Mouse (Mus musculus) midbrain, embryonic 14.5 days (tissue): Measurements from ENCODE around the gene 4933428G20Rik. TPM values are rescaled to one million over a fixed set of nuclear protein-coding genes. Genes with fewer than 3 reads are reported as not detected.

Source experiments
- ATAC-seq: fragments of 200-750 bp; cut with Nextera tagmentation; 2 replicates; pipeline ENCODE4 v1.8.0; 2017; ENCODE audit warnings: moderate number of reproducible peaks, moderate library complexity; ENCODE audit not compliant: low FRiP score, low TSS enrichment
- DNase-seq: peaks from one replicate; pipeline ENCODE4 v3.0.0-alpha.2; 2015
- H3K27ac ChIP-seq: fragments of 300-500 bp; sonication (generic); replicated peaks from 2 replicates; pipeline ENCODE4 v1.5.1; 2014; ENCODE audit warnings: mild to moderate bottlenecking, low read depth, low read length, moderate library complexity
- H3K27me3 ChIP-seq: fragments of 300-500 bp; sonication (generic); 2 replicates; pipeline ENCODE4 v1.6.1; 2014; ENCODE audit warnings: low read length, control low read depth, mixed read lengths; ENCODE audit not compliant: control insufficient read depth, insufficient read depth
- H3K36me3 ChIP-seq: fragments of 300-500 bp; sonication (generic); 2 replicates; pipeline ENCODE4 v1.6.1; 2014; ENCODE audit warnings: low read length, control low read depth; ENCODE audit not compliant: control insufficient read depth, insufficient read depth
- H3K4me1 ChIP-seq: fragments of 300-500 bp; sonication (generic); 2 replicates; pipeline ENCODE4 v1.6.1; 2014; ENCODE audit warnings: mild to moderate bottlenecking, antibody characterized with exemption, low read length, control low read depth; ENCODE audit not compliant: control insufficient read depth, insufficient read depth
- H3K4me2 ChIP-seq: fragments of 300-500 bp; sonication (generic); 2 replicates; pipeline ENCODE4 v1.6.1; 2014; ENCODE audit warnings: mild to moderate bottlenecking, low read length, moderate library complexity
- H3K4me3 ChIP-seq: fragments of 300-500 bp; sonication (generic); replicated peaks from 2 replicates; pipeline ENCODE4 v1.5.1; 2014; ENCODE audit warnings: low read depth, low read length
- H3K9ac ChIP-seq: fragments of 300-500 bp; sonication (generic); replicated peaks from 2 replicates; pipeline ENCODE4 v1.6.1; 2014; ENCODE audit warnings: mild to moderate bottlenecking, low read length, moderate library complexity
- H3K9me3 ChIP-seq: fragments of 300-500 bp; sonication (generic); 2 replicates; pipeline ENCODE4 v1.6.1; 2016; ENCODE audit warnings: low read length, control low read depth, mixed read lengths; ENCODE audit not compliant: control insufficient read depth
- WGBS: fragments of 180-500 bp; shearing (Covaris S2); extraction: QIAGEN DNeasy Blood & Tissue Kit; methylation state at CpG from one replicate; pipeline ENCODE4 v1.1.7; 2014; 5-methylcytosine and 5-hydroxymethylcytosine counted together
- polyA plus RNA-seq: library from polyadenylated mRNA; unstranded; fragments of >200 nt; fragmentation: Nextera tagmentation; extraction: Ambion mirVana; gene quantifications from 2 replicates; pipeline ENCODE4 v1.2.1, GENCODE M21; 2014

The 4933428G20Rik gene
- polyA plus RNA-seq, 1 experiment from 2014 or later: not detected

DNA sequence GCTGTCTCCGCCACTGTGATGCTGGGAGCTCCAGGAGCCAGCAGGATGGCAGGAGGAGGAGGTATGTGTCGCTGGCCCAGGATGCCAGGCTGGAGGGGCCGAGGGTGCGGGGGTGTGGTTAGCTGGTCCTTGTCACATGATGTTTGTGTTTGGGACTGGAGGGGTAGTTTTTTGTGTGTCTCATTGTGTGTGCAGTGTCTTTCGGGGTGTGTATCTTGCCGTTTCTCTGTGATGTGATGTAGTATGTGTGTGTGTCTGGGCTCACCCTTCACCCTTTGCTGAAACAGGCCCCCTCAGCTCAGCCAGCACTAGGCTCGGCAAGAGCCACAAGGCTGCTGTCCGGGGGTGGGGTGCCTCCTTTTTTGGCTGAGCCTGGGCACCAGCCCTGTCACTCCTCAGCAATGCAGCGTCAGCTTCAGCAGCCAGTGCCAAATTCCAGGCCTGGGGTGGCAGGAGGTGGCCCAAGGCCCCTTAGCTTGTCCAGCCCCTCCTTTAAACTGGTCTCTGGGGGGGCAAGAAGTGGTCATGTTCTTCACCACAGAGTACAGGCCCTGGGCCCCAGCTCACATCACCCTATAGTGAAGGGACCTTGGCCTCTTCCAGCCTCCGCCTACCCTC is 49.7 kb downstream of the 4933428G20Rik start:
- Histone ChIP-seq H3K36me3 (peaks cover 30% of the 10 kb centered on the region), H3K9me3 (no peaks in the 10 kb centered on the region), H3K4me3 (peak overlapping the region; percentile 62), H3K27me3 (no peaks in the 10 kb centered on the region), H3K27ac (peak overlapping the region; percentile 76), H3K9ac (peak overlapping the region; percentile 76), H3K4me2 (peak overlapping the region; percentile 95), H3K4me1 (peaks cover 27% of the 10 kb centered on the region)
- 25% methylated on average over 10 of the region's 10 CpGs for WGBS
- DNase-seq (no peak), ATAC-seq (peak; percentile 51; the same call in 1 of the 2 replicates)

DNA sequence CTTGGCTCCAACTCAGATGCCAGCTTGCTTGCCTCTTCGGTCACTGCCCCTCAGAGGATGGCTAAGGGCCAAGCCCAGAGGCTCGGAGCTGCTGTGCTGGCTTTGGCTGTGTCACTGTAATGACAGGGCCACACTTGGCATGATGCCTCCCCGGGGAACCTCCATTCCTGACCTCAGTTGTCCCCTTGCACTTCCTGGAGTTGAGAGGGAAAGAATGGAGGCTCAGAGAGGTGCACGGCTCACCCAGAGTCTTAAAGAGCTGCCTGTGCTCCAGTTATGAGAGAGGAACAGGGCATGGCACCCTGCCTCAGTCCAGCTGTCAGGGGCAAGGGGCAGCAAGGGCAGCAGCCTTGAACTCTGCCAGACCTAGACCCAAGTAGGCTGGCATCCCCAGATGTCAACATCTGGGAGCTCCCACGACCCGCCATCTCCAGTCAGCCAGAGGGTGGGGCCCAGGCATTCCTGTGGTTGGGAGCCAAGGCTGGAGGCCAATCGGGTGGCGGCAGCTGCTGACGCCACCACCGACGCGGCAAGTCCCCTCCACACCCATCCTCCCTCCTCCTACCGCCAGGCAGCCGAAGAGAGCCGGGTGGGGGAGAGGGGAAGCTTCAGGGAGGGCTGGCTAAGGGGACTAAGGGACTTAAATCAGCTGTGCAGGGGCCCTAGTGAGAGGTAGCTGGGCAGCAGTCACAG is 50.4 kb downstream of the 4933428G20Rik start:
- Histone ChIP-seq H3K36me3 (peaks cover 26% of the 10 kb centered on the region), H3K4me2 (peak overlapping the region; percentile 95), H3K9me3 (no peaks in the 10 kb centered on the region), H3K27me3 (no peaks in the 10 kb centered on the region), H3K4me1 (peaks cover 27% of the 10 kb centered on the region), H3K9ac (peak overlapping the region; percentile 76), H3K27ac (peak overlapping the region; percentile 76), H3K4me3 (peak overlapping the region; percentile 62)
- WGBS: 12% methylated on average over 15 of the region's 15 CpGs
- ATAC-seq (peak; percentile 87), DNase-seq (peak; percentile 92)

DNA sequence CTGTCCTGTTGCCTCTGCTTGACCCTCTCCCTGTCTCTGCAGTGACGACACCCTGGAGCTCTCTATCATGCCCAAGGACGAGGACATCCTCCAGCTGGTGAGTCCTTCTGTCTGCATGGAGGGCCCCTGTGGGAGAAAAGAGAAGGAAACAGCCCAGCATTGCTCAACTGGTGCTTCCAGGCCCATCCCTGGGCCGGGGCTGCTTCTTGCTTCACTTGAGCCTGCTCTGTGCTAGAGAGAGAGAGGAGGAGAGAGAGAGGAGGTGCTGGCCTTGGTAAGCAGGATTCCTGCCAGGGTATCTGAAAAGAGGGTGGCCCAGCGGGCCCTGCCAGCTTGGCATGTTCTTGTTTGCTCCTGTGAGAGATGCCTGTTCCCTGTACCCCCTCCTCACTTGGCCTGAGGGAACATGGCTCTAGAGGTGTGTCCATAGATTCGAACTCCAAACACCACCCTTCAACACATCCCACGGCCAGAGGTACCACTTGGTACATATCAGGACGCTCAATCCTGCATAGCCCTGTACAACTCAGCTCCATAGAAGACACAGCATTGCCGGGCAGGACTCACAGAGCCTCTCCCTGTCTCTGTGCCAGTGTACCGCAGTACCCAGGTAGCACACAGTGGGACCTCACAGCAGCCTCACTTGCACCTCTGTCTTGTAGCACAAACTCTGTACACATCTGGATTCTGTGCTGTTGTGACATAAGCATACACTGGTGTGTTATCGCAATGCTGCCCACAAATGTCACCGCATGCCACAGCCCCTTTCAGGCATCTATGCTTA is 51.3 kb downstream of the 4933428G20Rik start:
- ATAC-seq (no peak), DNase-seq (no peak)
- no peak overlapping the region for H3K4me3 ChIP-seq
- no peak overlapping the region for H3K9ac ChIP-seq
- peaks cover 27% of the 10 kb centered on the region for H3K4me1 ChIP-seq
- H3K9me3 ChIP-seq: no peaks in the 10 kb centered on the region
- no peaks in the 10 kb centered on the region for H3K27me3 ChIP-seq
- no peak overlapping the region for H3K4me2 ChIP-seq
- H3K27ac ChIP-seq: no peak overlapping the region
- 89% methylated on average over 11 of the region's 11 CpGs for WGBS
- H3K36me3 ChIP-seq: peaks cover 19% of the 10 kb centered on the region

DNA sequence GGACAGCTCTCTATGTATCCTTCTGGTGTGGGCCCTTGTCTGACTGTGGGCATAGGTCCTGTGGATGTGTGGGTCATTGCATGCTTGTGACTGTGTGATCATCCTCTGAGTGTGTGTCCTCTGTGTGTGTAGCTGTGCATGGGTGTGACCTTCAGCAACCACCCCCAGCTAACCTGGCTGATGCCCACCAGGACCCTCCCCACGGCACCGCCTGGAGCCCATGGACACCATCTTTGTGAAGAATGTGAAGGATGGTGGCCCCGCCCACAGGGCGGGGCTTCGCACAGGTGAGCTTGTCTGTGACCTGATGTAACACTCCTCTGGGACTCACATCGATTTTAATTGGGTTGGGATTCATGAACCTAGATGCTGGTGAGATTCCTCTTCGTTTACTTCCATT is 52.2 kb downstream of the 4933428G20Rik start:
- H3K27me3 ChIP-seq: no peaks in the 10 kb centered on the region
- H3K36me3 ChIP-seq: peaks cover 12% of the 10 kb centered on the region
- DNase-seq: no peak
- 79% methylated on average over 7 of the region's 7 CpGs for whole genome bisulfite sequencing
- no peak overlapping the region for H3K4me3 ChIP-seq
- no peak for ATAC-seq
- no peak overlapping the region for H3K27ac ChIP-seq
- H3K4me2 ChIP-seq: no peak overlapping the region
- no peaks in the 10 kb centered on the region for H3K9me3 ChIP-seq
- H3K9ac ChIP-seq: no peak overlapping the region
- peaks cover 19% of the 10 kb centered on the region for H3K4me1 ChIP-seq

DNA sequence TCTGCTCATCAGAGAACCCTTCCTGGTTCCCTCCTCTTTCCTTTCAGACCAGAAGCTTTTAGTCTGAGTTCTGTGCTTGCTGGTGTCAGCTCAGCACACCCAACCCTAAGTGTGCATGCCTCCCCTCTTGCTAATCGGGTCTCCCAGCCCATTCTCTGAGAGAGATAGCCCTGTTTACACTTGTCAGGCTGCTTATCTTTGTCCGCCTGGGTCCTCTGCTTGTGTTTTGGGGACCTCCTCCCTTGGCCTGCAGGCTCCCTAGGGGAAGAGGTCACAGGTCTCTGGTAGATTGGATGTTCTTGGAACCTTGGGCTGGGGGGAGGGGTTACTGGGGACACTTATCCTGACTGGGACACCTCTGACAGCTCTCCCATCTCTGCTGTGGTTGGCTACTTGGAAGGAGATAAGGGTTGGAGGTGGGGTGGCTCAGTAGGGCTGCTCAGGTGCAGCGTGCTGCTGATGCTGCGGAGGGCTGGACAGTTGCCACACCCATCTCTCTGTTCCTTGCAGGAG is 54.1 kb downstream of the 4933428G20Rik start:
- WGBS: 63% methylated on average over 4 of the region's 4 CpGs

DNA sequence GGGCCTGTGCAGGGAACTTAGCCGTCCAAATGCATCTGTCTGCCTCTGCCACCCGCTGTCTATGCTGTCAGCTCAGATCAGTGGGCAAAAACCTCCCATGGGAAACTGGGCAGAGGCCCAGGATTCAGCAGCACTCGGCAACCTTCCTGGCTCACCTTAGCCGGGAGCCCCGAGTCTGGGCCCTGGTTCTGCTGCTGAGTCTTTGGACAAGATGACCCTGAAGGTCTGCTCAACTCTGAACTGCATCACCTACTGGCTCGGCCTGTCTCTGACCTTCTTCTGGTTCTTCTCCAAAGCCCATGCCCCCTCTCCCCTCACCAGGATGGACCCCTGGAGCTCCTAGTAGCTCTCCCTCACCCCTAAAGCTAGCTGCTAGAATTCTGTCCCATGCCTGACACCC is 54.5 kb downstream of the 4933428G20Rik start:
- no peak for ATAC-seq
- H3K27me3 ChIP-seq: peaks cover 9% of the 10 kb centered on the region; the same call in 1 of the 2 replicates
- peaks cover 16% of the 10 kb centered on the region for H3K4me1 ChIP-seq
- no peak overlapping the region for H3K27ac ChIP-seq
- no peak overlapping the region for H3K4me2 ChIP-seq
- WGBS: 75% methylated on average over 6 of the region's 6 CpGs
- H3K9ac ChIP-seq: no peak overlapping the region
- H3K36me3 ChIP-seq: no peaks in the 10 kb centered on the region
- no peak overlapping the region for H3K4me3 ChIP-seq
- no peak for DNase-seq
- H3K9me3 ChIP-seq: no peaks in the 10 kb centered on the region

More for the DNA sequence above, 54.1 kb downstream of the 4933428G20Rik start:
- DNase-seq: no peak
- Histone ChIP-seq H3K4me3 (no peak overlapping the region), H3K4me2 (no peak overlapping the region), H3K9ac (no peak overlapping the region), H3K27me3 (peaks cover 7% of the 10 kb centered on the region; the same call in 1 of the 2 replicates), H3K36me3 (no peaks in the 10 kb centered on the region), H3K27ac (no peak overlapping the region), H3K9me3 (no peaks in the 10 kb centered on the region), H3K4me1 (peaks cover 17% of the 10 kb centered on the region)
- no peak for ATAC-seq

DNA sequence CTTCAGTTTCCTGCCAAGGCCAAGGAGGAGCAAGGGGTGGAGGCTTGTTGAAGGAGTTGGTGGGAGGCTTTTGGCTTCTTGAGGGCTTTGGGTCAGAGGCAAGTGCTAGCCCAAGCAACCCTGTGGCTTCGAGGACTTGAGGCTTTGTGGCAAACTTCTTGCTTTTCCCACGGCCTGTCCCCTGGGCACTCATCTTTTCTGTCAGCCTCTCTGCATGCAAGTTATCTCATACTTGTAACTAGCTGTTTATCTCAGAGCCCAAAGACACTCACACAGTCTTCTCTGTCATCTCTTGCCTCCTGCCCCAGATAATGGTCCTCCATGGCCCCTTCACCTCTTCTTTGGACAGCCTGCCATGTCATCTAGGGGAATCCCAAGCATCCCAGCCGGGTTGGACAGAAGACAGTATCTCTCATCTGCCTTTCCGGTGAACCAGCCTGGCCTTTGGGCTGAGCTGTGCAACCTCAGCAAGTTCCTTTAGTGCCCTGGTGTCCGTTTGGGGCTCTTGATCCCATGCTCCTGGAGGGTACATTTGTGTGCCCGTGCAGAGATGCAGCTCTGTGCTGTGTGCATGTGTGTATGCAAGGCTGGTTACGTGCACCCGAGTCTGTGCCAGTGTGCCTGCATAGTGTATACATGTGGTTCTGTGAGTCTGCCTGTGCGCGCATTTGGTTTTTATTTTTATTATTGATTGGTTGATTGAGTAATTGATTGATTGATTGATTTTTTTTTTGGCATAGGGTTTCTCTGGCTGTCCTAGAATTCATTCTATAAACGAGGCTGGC is 57.1 kb downstream of the 4933428G20Rik start:
- Histone ChIP-seq H3K36me3 (no peaks in the 10 kb centered on the region), H3K4me2 (no peak overlapping the region), H3K27me3 (peaks cover 30% of the 10 kb centered on the region; the same call in 1 of the 2 replicates), H3K4me3 (no peak overlapping the region), H3K9ac (no peak overlapping the region), H3K27ac (no peak overlapping the region), H3K4me1 (peaks cover 19% of the 10 kb centered on the region), H3K9me3 (no peaks in the 10 kb centered on the region)
- DNase-seq (no peak), ATAC-seq (no peak)
- 90% methylated on average over 11 of the region's 11 CpGs for WGBS

DNA sequence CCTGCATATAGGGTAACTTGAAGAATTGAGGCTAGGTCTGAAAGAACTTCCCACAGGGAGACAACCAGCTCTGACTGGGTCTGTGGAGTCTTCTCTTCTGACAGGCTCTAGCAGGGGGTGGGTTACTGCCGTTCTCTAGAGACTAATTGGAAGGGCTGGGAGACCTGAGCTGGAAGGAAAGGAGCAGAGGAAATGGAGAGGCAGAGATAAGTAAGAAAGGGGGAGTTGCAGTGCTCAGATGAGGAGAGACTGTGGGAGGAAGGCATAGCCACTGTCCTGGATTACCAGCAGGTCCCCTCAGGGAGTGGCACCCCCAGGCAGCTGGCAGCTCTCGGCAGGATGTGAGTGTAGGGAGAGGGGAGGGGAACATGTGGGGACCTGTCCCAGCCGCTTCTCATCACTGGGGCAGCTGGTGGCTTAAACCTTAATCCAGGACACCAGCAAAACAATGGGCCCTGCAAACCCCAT is 58.4 kb downstream of the 4933428G20Rik start:
- Histone ChIP-seq H3K27me3 (peaks cover 30% of the 10 kb centered on the region; the same call in 1 of the 2 replicates), H3K36me3 (no peaks in the 10 kb centered on the region), H3K4me1 (peaks cover 19% of the 10 kb centered on the region), H3K9ac (no peak overlapping the region), H3K9me3 (no peaks in the 10 kb centered on the region), H3K4me2 (peak overlapping the region; percentile 21), H3K4me3 (no peak overlapping the region), H3K27ac (no peak overlapping the region)
- DNase-seq: peak; percentile 43
- no peak for ATAC-seq
- WGBS: 11% methylated on average over 3 of the region's 3 CpGs
